In the genomic region with DNA sequence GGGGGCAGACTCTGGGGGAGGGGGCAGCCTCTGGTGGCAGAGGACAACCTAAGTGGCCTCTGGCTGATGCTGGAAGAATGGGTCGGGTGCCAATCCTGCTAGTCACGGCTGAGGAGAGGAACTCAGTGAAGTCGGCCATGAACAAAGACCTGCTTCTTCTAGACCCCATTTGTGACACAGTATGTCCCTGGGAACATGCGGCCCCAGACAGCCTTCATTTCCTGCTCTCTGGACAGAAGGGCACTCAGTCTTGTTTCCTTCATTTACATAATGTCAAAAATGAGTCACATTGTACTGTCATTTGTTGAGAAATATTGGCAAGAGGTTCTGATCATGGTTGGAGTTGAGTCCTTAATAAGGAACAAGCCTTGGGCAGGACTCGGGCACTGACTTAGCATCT, we compare ENCODE assay signal across 12 mouse cellular contexts.
DNase-seq lines count a peak whose midpoint lies in the region; ATAC-seq and TF ChIP-seq lines count a peak whose summit lies in the region.
"Had no signal": no experiment of that assay in that cellular context is flagged by ENCODE, and none has a peak within 500 bp of the region (broad histone marks: within the 10 kb centered on the region; RNA-seq: fewer than 3 reads in every experiment).

No protein-coding gene starts in this region.

- TF ChIP-seq POLR2A in brain, embryonic 14.5 days (IDR thresholded peaks at IDR 0.05; ENCODE audit: borderline replicate concordance, extremely low read depth, insufficient read depth, insufficient read length, poor library complexity, severe bottlenecking) = no peak

- peaks cover 19% of the 10 kb centered on the region for H3K4me1 ChIP-seq in hindbrain, embryonic 14.5 days (replicated peaks; ENCODE audit: control insufficient read depth, insufficient read depth, low read length)
- H3K4me1 ChIP-seq in hindbrain, embryonic 10.5 days (replicated peaks) = peaks cover 29% of the 10 kb centered on the region
- peaks cover 28% of the 10 kb centered on the region for H3K4me1 ChIP-seq in stomach, embryonic 16.5 days (ENCODE audit: control insufficient read depth, insufficient read depth, low read length)
- H3K4me1 ChIP-seq in embryonic facial prominence, embryonic 10.5 days = peaks cover 41% of the 10 kb centered on the region

- ATAC-seq in hindbrain, embryonic 14.5 days (ENCODE audit: low FRiP score) = 0 out of 2 replicates have a peak, but pooled peaks have one; percentile 36
- no peak for ATAC-seq in stomach, embryonic 16.5 days (ENCODE audit: insufficient read depth, low FRiP score)
- ATAC-seq: forebrain, embryonic 14.5 days had no signal

- H3K36me3 ChIP-seq in hindbrain, embryonic 14.5 days (replicated peaks; ENCODE audit: control insufficient read depth, insufficient read depth) = no peaks in the 10 kb centered on the region
- no peaks in the 10 kb centered on the region for H3K36me3 ChIP-seq in hindbrain, embryonic 10.5 days
- H3K36me3 ChIP-seq in stomach, embryonic 16.5 days (ENCODE audit: control insufficient read depth, insufficient read depth, low read length) = no peaks in the 10 kb centered on the region
- H3K36me3 ChIP-seq in embryonic facial prominence, embryonic 10.5 days (replicated peaks) = no peaks in the 10 kb centered on the region
- H3K36me3 ChIP-seq: heart, embryonic 13.5 days had no signal

- H3K4me3 ChIP-seq in hindbrain, embryonic 14.5 days (replicated peaks; ENCODE audit: low read length) = no peak overlapping the region
- no peak overlapping the region for H3K4me3 ChIP-seq in hindbrain, embryonic 10.5 days
- no peak overlapping the region for H3K4me3 ChIP-seq in stomach, embryonic 16.5 days (replicated peaks; ENCODE audit: low read length)
- H3K4me3 ChIP-seq in embryonic facial prominence, embryonic 10.5 days = no peak overlapping the region
- H3K4me3 ChIP-seq: heart, embryonic 13.5 days had no signal

- no peak overlapping the region for H3K9ac ChIP-seq in hindbrain, embryonic 14.5 days
- H3K9ac ChIP-seq in stomach, embryonic 16.5 days (ENCODE audit: low read length) = no peak overlapping the region
- H3K9ac ChIP-seq: heart, embryonic 13.5 days had no signal

- WGBS in hindbrain, embryonic 14.5 days = 64% methylated on average over 5 of the region's 5 CpGs
- 78% methylated on average over 5 of the region's 5 CpGs for WGBS in hindbrain, embryonic 10.5 days
- WGBS in stomach, embryonic 16.5 days = 78% methylated on average over 5 of the region's 5 CpGs
- 58% methylated on average over 5 of the region's 5 CpGs for WGBS in embryonic facial prominence, embryonic 10.5 days

- no peak for TF ChIP-seq CTCF in brain, embryonic 14.5 days (IDR thresholded peaks at IDR 0.05; ENCODE audit: borderline replicate concordance, extremely low read depth, insufficient read depth, insufficient read length)

- H3K4me2 ChIP-seq in hindbrain, embryonic 14.5 days (replicated peaks) = no peak overlapping the region
- no peak overlapping the region for H3K4me2 ChIP-seq in stomach, embryonic 16.5 days (ENCODE audit: low read depth, low read length)
- H3K4me2 ChIP-seq: heart, embryonic 13.5 days had no signal

- DNase-seq in hindbrain, embryonic 14.5 days (ENCODE audit: low spot score) = no peak
- no peak for DNase-seq in hindbrain, embryonic 10.5 days (ENCODE audit: low spot score)
- DNase-seq in spleen, postnatal 36 days (ENCODE audit: low spot score in 2 of 2) = peak; percentile 7 to 23
- no peak for DNase-seq in spleen, postnatal 10 days (ENCODE audit: low spot score in 2 of 2)
- peak; percentile 46 for DNase-seq in brain, embryonic 14.5 days (ENCODE audit: low read depth)
- DNase-seq in embryonic facial prominence, embryonic 10.5 days (ENCODE audit: low spot score) = no peak
- DNase-seq in cerebellum, postnatal 25 days = no peak
- DNase-seq: cerebellum, adult 18-20 months; kidney, adult 11 months had no signal

- H3K9me3 ChIP-seq in hindbrain, embryonic 14.5 days (ENCODE audit: control insufficient read depth, low read length) = no peaks in the 10 kb centered on the region
- H3K9me3 ChIP-seq in hindbrain, embryonic 10.5 days = no peaks in the 10 kb centered on the region
- no peaks in the 10 kb centered on the region for H3K9me3 ChIP-seq in stomach, embryonic 16.5 days (replicated peaks; ENCODE audit: control insufficient read depth, low read length)
- no peaks in the 10 kb centered on the region for H3K9me3 ChIP-seq in embryonic facial prominence, embryonic 10.5 days
- H3K9me3 ChIP-seq: heart, embryonic 13.5 days had no signal

- H3K27me3 ChIP-seq in hindbrain, embryonic 14.5 days (ENCODE audit: control insufficient read depth, insufficient read depth, low read length) = peaks cover 7% of the 10 kb centered on the region; the same call in 1 of the 2 replicates
- H3K27me3 ChIP-seq in hindbrain, embryonic 10.5 days (ENCODE audit: insufficient read depth, poor library complexity, severe bottlenecking) = peaks cover 58% of the 10 kb centered on the region
- no peaks in the 10 kb centered on the region for H3K27me3 ChIP-seq in stomach, embryonic 16.5 days (ENCODE audit: control insufficient read depth, insufficient read depth, low read length)
- H3K27me3 ChIP-seq in embryonic facial prominence, embryonic 10.5 days (replicated peaks; ENCODE audit: low read depth, poor library complexity, severe bottlenecking) = peaks cover 24% of the 10 kb centered on the region

- no peak overlapping the region for H3K27ac ChIP-seq in hindbrain, embryonic 14.5 days
- no peak overlapping the region for H3K27ac ChIP-seq in hindbrain, embryonic 10.5 days
- peak overlapping the region; percentile 9; the same call in 1 of the 2 replicates for H3K27ac ChIP-seq in stomach, embryonic 16.5 days (ENCODE audit: low read length)
- no peak overlapping the region for H3K27ac ChIP-seq in embryonic facial prominence, embryonic 10.5 days (replicated peaks)

Comparison
In these comparisons a context has a peak if more than half of its experiments do, and no peak if none do; other contexts are left out.
1. DNase-seq: peak in spleen, postnatal 36 days (2 of 2) and brain, embryonic 14.5 days (single experiment); none in hindbrain, embryonic 14.5 days (single experiment), hindbrain, embryonic 10.5 days (single experiment), spleen, postnatal 10 days (0 of 2), embryonic facial prominence, embryonic 10.5 days (single experiment) and cerebellum, postnatal 25 days (0 of 2).